Mouse (Mus musculus) ES-Bruce4 (cell line): ENCODE data around the gene Ctbs.

Experiments used
- CTCF ChIP-seq: IDR thresholded peaks from one replicate; pipeline ENCODE4 v1.8.1; 2011; ENCODE audit warnings: low read depth, low read length
- EP300 ChIP-seq: IDR thresholded peaks from 2 replicates; pipeline ENCODE4 v1.6.1; 2011; ENCODE audit warnings: low read depth, low read length; ENCODE audit not compliant: insufficient read depth
- POLR2A ChIP-seq: IDR thresholded peaks from one replicate; pipeline ENCODE4 v1.8.1; 2011; ENCODE audit warnings: low read length; ENCODE audit not compliant: insufficient read depth

GRCm38 (mm10) chr3:146472657-146473056, 23.1 kb downstream of the Ctbs start:
- TF ChIP-seq CTCF (no peak), POLR2A (no peak), EP300 (no peak)
